8 mouse cellular contexts compared by ENCODE assay signal in the genomic region with DNA sequence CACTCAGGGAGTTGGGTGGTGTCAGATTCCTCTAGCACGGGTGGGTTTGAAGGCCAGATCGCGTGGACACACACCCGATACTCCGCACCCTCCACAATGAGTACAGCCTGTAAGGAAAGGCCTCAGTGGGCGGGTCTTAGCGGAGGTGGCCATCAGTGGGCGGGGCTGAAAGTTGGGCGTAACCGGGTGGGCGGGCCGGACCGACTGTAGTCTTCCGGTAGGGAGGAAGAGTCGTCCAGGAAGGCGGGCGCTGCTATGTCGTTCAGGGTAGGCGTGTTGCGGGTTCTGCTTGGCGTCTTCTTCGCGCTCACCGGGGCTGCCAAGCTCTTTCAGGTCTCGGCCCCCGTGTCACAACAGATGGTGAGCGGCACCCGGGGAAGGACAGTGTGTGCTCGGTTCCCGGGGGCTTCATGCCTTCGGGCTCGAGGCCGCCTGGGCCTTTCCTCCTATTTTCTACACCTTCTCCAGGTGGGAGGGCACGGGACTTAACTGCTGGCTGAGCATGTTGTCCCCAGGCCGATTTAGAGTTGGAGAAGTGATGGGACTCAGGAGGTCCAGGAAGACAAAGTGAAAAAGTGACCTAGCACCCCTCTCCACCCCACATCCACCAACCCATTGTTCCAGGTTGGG. TPM values are rescaled to one million over a fixed set of nuclear protein-coding genes. Genes with fewer than 3 reads are reported as not detected.
DNase-seq lines count a peak whose midpoint lies in the region; ATAC-seq and TF ChIP-seq lines count a peak whose summit lies in the region.

No protein-coding gene starts in this region.

- under 1% methylated on average over 35 of the region's 35 CpGs for WGBS in forebrain, embryonic 10.5 days
- 2% methylated on average over 35 of the region's 35 CpGs for WGBS in heart, embryonic 15.5 days
- WGBS in liver, embryonic 14.5 days (ENCODE audit: insufficient replicate concordance): 2% methylated on average over 35 of the region's 35 CpGs
- WGBS in neural tube, embryonic 12.5 days: 2% methylated on average over 35 of the region's 35 CpGs

- peaks cover 24% of the 10 kb centered on the region for H3K36me3 ChIP-seq in forebrain, embryonic 10.5 days (replicated peaks)
- H3K36me3 ChIP-seq in heart, embryonic 15.5 days: peaks cover 4% of the 10 kb centered on the region; the same call in 1 of the 2 replicates
- H3K36me3 ChIP-seq in liver, embryonic 14.5 days (replicated peaks; ENCODE audit: control insufficient read depth, insufficient read depth, low read depth): no peaks in the 10 kb centered on the region
- peaks cover 6% of the 10 kb centered on the region; the same call in 1 of the 2 replicates for H3K36me3 ChIP-seq in neural tube, embryonic 12.5 days

- H3K9me3 ChIP-seq in forebrain, embryonic 10.5 days: no peaks in the 10 kb centered on the region
- no peaks in the 10 kb centered on the region for H3K9me3 ChIP-seq in heart, embryonic 15.5 days (replicated peaks)
- no peaks in the 10 kb centered on the region for H3K9me3 ChIP-seq in liver, embryonic 14.5 days (ENCODE audit: control insufficient read depth, low read length)
- no peaks in the 10 kb centered on the region for H3K9me3 ChIP-seq in neural tube, embryonic 12.5 days

- DNase-seq in CD8-positive naive resting alpha-beta T cell, adult 2 months (ENCODE audit: low read depth in 2 of 2, low spot score in 2 of 2): peak; percentile 66 to 81
- peak; percentile 79 for DNase-seq in c-Kit-positive CD71-negative TER-119-negative erythroid progenitor cells, embryonic 14.5 days (ENCODE audit: low read depth)
- peak; percentile 89 for DNase-seq in forebrain, embryonic 10.5 days (ENCODE audit: extremely low spot score, low spot score)
- peak; percentile 94 to 95 for DNase-seq in kidney, postnatal 25 days
- DNase-seq in liver, embryonic 14.5 days (ENCODE audit: low read depth in 3 of 3, low spot score in 3 of 3): peak; percentile 79 to 83 (median 81)
- peak; percentile 23 for DNase-seq in telencephalon, adult 2 months (ENCODE audit: low read depth, low spot score)

- no peaks in the 10 kb centered on the region for H3K27me3 ChIP-seq in forebrain, embryonic 10.5 days (ENCODE audit: poor library complexity, severe bottlenecking)
- no peaks in the 10 kb centered on the region for H3K27me3 ChIP-seq in heart, embryonic 15.5 days
- H3K27me3 ChIP-seq in liver, embryonic 14.5 days (ENCODE audit: control insufficient read depth, insufficient read depth, low read length): no peaks in the 10 kb centered on the region
- no peaks in the 10 kb centered on the region for H3K27me3 ChIP-seq in neural tube, embryonic 12.5 days (replicated peaks)

- ATAC-seq in heart, embryonic 15.5 days (replicated peaks; ENCODE audit: insufficient number of reproducible peaks, insufficient read depth, low FRiP score, low read depth): peak; percentile 97
- ATAC-seq in liver, embryonic 14.5 days (ENCODE audit: insufficient read depth): peak; percentile 97
- peak; percentile 93 for ATAC-seq in neural tube, embryonic 12.5 days (ENCODE audit: low FRiP score, low read depth)

- H3K9ac ChIP-seq in heart, embryonic 15.5 days: peak overlapping the region; percentile 76
- peak overlapping the region; percentile 80 for H3K9ac ChIP-seq in liver, embryonic 14.5 days (replicated peaks)
- peak overlapping the region; percentile 76 for H3K9ac ChIP-seq in neural tube, embryonic 12.5 days

- H3K27ac ChIP-seq in forebrain, embryonic 10.5 days: peak overlapping the region; percentile 85
- H3K27ac ChIP-seq in heart, embryonic 15.5 days: 0 out of 2 replicates have a peak overlapping the region, but pooled peaks have one; percentile 13
- no peak overlapping the region; the same call in 1 of the 2 replicates for H3K27ac ChIP-seq in liver, embryonic 14.5 days
- no peak overlapping the region for H3K27ac ChIP-seq in neural tube, embryonic 12.5 days

- H3K4me1 ChIP-seq in forebrain, embryonic 10.5 days: peaks cover 23% of the 10 kb centered on the region
- H3K4me1 ChIP-seq in heart, embryonic 15.5 days (replicated peaks): peaks cover 8% of the 10 kb centered on the region; the same call in 1 of the 2 replicates
- H3K4me1 ChIP-seq in liver, embryonic 14.5 days (replicated peaks; ENCODE audit: control insufficient read depth in 2 of 2, insufficient read depth in 2 of 2, low read length in 1 of 2): peaks cover 8% of the 10 kb centered on the region in 2 experiments
- H3K4me1 ChIP-seq in neural tube, embryonic 12.5 days: peaks cover 9% of the 10 kb centered on the region; the same call in 1 of the 2 replicates

- H3K4me2 ChIP-seq in heart, embryonic 15.5 days: peak overlapping the region; percentile 83
- peak overlapping the region; percentile 93 for H3K4me2 ChIP-seq in liver, embryonic 14.5 days (ENCODE audit: low read depth)
- peak overlapping the region; percentile 81 for H3K4me2 ChIP-seq in neural tube, embryonic 12.5 days (replicated peaks)

- H3K4me3 ChIP-seq in forebrain, embryonic 10.5 days: peak overlapping the region; percentile 76
- H3K4me3 ChIP-seq in heart, embryonic 15.5 days: peak overlapping the region; percentile 70
- peak overlapping the region; percentile 61 to 68 for H3K4me3 ChIP-seq in liver, embryonic 14.5 days (ENCODE audit: insufficient read depth in 1 of 2, low read depth in 2 of 2, low read length in 2 of 2)
- H3K4me3 ChIP-seq in neural tube, embryonic 12.5 days: peak overlapping the region; percentile 61

- no peak for TF ChIP-seq EP300 in liver, embryonic 14.5 days (IDR thresholded peaks at IDR 0.05; ENCODE audit: low read depth)

- TF ChIP-seq CTCF in liver, embryonic 14.5 days (IDR thresholded peaks at IDR 0.05; ENCODE audit: low read depth): no peak

RNA-seq across cellular contexts. Expression of gene Tmem35b, which starts 2.5 kb away (rescaled TPM):
- polyA plus RNA-seq in forebrain, embryonic 10.5 days (2016; fragmentation: Nextera tagmentation; extraction: Ambion mirVana): 13.4 and 13.5 TPM in 2 replicates
- polyA plus RNA-seq in heart, embryonic 15.5 days (2015; fragmentation: Nextera tagmentation; extraction: Ambion mirVana): 11.8 and 15.7 TPM in 2 replicates
- polyA plus RNA-seq in liver, embryonic 14.5 days (2012; rRNA removed): 3.2 and 3.4 TPM in 2 replicates
- 7.9 and 8.7 TPM in 2 replicates for polyA plus RNA-seq in liver, embryonic 14.5 days (2014; fragmentation: Nextera tagmentation; extraction: Ambion mirVana)
- polyA plus RNA-seq in neural tube, embryonic 12.5 days (2016; fragmentation: Nextera tagmentation; extraction: Ambion mirVana): 13.9 and 15.4 TPM in 2 replicates

RNA-seq across cellular contexts. Expression of gene Dlgap3, which starts 43.1 kb away (rescaled TPM):
- polyA plus RNA-seq in forebrain, embryonic 10.5 days (2016; fragmentation: Nextera tagmentation; extraction: Ambion mirVana): 1.0 and 1.2 TPM in 2 replicates
- 0.40 and 0.84 TPM in 2 replicates for polyA plus RNA-seq in heart, embryonic 15.5 days (2015; fragmentation: Nextera tagmentation; extraction: Ambion mirVana)
- polyA plus RNA-seq in liver, embryonic 14.5 days (2012; rRNA removed): 0.28 and 0.32 TPM in 2 replicates
- 0.23 and 0.24 TPM in 2 replicates for polyA plus RNA-seq in liver, embryonic 14.5 days (2014; fragmentation: Nextera tagmentation; extraction: Ambion mirVana)
- polyA plus RNA-seq in neural tube, embryonic 12.5 days (2016; fragmentation: Nextera tagmentation; extraction: Ambion mirVana): 10.8 and 11.7 TPM in 2 replicates

RNA-seq across cellular contexts. Expression of gene Zmym6, which starts 48.8 kb away (rescaled TPM):
- 19.9 and 21.0 TPM in 2 replicates for polyA plus RNA-seq in forebrain, embryonic 10.5 days (2016; fragmentation: Nextera tagmentation; extraction: Ambion mirVana)
- polyA plus RNA-seq in heart, embryonic 15.5 days (2015; fragmentation: Nextera tagmentation; extraction: Ambion mirVana): 11.2 and 12.9 TPM in 2 replicates
- polyA plus RNA-seq in liver, embryonic 14.5 days (2012; rRNA removed): 3.1 and 3.7 TPM in 2 replicates
- 1.9 TPM in 2 replicates for polyA plus RNA-seq in liver, embryonic 14.5 days (2014; fragmentation: Nextera tagmentation; extraction: Ambion mirVana)
- 32.5 and 33.1 TPM in 2 replicates for polyA plus RNA-seq in neural tube, embryonic 12.5 days (2016; fragmentation: Nextera tagmentation; extraction: Ambion mirVana)

Comparison
In these comparisons a context has a peak if more than half of its experiments do, and no peak if none do; other contexts are left out.
1. DNase-seq: peak in every context shown above with its lines; median percentile 94 in kidney, postnatal 25 days; 89 in forebrain, embryonic 10.5 days; 81 in liver, embryonic 14.5 days; 79 in c-Kit-positive CD71-negative TER-119-negative erythroid progenitor cells, embryonic 14.5 days; 74 in CD8-positive naive resting alpha-beta T cell, adult 2 months; 23 in telencephalon, adult 2 months.
2. H3K27ac ChIP-seq: peak in forebrain, embryonic 10.5 days (single experiment) and heart, embryonic 15.5 days (single experiment); none in liver, embryonic 14.5 days (single experiment) and neural tube, embryonic 12.5 days (single experiment).
3. Peak in every context shown above with its lines, with median percentiles within 50 percentile points of each other: H3K4me3 ChIP-seq, ATAC-seq, H3K4me2 ChIP-seq and H3K9ac ChIP-seq.